Mouse (Mus musculus) left cerebral cortex, postnatal 36 days (tissue): Measurements from ENCODE around the gene Glyat. TPM values are rescaled to one million over a fixed set of nuclear protein-coding genes. Genes with fewer than 3 reads are reported as not detected.
"Not testable (repeated sequence)": the region's sequence is repeated elsewhere in the genome, so short reads cannot be mapped to it uniquely, and the experiment has no call there.

Source experiments
- DNase-seq, 2 experiments: peaks; one replicate each; pipeline ENCODE4 v3.0.0; 2021 to 2022; ENCODE audit warnings: low spot score in 2 of 2, mixed read lengths in 1 of 2
- intact Hi-C: fragments of 180-260 bp; cut with DNase I; formaldehyde crosslinking; loops from one replicate; pipeline ENCODE4 v1.15.1; 2025
- total RNA-seq, 2 experiments: library from RNA; stranded (reverse); gene quantifications; 2 replicates each; pipeline ENCODE4 v1.2.3; 2021

Glyat gene
- not detected for total RNA-seq

DNA sequence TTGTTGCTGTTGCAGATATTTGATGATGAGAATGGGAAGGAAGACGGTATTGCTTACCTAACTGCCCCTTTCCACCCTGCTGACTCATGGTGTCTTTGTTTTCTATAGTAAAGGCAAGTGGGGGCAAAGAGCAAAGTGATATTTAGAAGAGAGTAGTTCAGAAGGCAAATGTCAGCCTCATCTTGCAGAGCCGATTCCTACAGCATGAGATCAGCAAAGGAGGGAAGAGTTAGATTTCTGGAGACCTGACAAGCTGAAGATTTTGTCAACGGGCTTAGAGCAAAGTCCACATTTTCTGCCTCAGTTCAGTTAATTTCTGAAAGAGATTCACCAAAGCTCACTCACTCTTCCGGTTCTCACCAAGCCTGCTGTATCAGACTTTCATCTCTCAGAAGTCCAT is at the start of gene Glyat:
Glyat (plus strand) TSS at position 133 of the 400 bp plus-strand sequence.
- DNase-seq, result no peak
- intact Hi-C loops, result no loop called here

DNA sequence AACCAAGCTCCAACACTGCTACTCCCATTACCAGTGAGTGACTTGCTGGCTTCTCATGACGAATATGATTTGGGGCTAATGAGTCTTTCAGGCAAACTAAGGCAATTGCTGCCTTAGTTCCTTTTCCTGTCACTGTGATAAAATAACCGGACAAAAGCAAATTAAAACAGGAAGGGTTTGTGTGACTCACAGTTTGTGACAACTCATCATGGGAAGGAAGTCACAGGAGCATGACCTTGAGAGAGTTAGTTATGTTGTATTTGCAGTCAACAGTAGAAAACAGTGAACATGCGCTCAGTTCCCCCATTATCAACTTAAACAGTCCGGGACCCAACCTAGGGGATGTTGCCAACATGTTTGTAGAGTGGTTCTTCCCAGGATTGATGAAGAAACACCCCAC is 47.8 kb upstream of the Glyat start:
- intact Hi-C loops, result no loop called here
- no peak for DNase-seq

DNA sequence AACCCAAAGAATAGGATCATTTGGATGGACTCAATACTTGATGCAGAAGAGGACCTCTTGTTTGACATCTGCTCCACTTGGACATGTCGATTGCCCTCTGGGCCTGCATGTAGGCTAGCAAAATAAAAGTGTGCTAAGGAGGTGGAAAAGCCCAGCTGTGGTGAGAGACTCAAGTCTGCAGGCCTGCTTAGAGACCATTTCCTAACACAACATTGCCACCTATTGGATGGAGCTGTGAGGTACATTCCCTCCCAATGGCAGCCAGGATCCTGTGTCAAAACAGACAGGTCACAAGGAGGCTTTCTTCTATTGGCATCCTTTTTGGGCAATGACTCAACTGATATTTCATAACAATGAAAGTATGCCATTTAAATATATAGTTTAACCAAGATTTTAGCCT is 41.2 kb upstream of the Glyat start:
- DNase-seq, result peak; percentile 48 to 64
- intact Hi-C loops, result loop anchor here (1.0 to 10.0 kb wide), 5 partner anchors 74 to 587 kb away; no protein-coding TSS in a partner anchor

DNA sequence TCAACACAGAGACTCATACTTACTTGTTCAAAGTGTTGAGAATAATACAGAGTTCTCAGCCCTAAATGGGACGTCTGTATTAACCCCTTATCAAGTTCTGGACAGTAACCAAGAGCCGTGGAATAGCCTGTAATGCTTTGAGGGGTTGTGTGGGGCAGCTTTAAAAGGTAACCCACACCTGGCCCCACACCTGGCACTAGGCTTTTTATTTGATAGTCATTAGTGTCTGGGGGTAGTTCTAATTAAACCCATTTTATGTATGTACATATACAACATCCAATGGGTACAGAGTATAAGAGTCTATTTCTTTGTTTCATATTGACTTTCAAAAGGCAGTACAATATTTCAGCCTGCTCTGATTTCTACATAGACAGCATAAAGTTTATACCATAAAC is 38.0 kb upstream of the Glyat start:
- intact Hi-C loops, result loop anchor here (10.0 kb wide), 3 partner anchors 160 to 590 kb away; no protein-coding TSS in a partner anchor
- DNase-seq, result no peak

DNA sequence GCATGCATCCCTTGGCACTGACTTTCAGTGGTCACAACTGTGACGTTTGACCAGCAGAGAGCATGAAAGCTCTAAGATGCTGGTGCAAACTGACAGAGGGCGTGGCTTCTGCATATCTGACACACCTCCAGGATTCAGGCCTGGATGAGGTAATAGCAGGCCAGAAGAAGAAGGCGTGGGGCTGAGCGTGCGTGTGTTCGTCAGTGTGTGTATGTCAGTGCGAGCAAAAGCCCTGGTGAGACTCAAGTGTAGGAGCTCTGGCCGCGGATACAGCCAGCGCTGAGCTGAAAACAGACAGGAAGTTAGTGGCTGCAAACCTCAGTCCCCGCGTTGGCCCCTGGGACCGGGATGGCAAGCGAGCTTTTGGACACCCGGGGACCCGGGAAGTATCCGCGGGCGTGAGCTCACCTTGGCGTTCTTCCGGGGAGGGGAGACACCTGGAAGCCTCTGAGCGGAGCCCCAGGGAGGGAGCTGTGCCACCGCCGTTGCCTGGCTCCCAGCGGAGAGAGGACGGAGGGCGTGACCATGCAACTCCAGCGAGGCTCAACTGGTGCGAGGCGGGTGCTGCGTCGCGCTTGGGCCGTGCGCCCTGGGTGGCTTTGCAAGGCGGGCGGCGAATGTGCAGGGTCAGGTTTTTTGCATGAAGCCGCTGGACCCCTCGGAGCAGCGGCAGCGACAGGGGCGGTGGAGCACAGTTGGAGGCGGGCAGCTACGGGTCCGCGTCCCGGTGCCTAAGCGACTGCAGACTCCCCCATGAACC is 37.4 kb upstream of the Glyat start:
- peak; percentile 47 to 50 for DNase-seq
- intact Hi-C loops, result loop anchor here (2.0 to 10.0 kb wide), 4 partner anchors 161 to 591 kb away; no protein-coding TSS in a partner anchor

DNA sequence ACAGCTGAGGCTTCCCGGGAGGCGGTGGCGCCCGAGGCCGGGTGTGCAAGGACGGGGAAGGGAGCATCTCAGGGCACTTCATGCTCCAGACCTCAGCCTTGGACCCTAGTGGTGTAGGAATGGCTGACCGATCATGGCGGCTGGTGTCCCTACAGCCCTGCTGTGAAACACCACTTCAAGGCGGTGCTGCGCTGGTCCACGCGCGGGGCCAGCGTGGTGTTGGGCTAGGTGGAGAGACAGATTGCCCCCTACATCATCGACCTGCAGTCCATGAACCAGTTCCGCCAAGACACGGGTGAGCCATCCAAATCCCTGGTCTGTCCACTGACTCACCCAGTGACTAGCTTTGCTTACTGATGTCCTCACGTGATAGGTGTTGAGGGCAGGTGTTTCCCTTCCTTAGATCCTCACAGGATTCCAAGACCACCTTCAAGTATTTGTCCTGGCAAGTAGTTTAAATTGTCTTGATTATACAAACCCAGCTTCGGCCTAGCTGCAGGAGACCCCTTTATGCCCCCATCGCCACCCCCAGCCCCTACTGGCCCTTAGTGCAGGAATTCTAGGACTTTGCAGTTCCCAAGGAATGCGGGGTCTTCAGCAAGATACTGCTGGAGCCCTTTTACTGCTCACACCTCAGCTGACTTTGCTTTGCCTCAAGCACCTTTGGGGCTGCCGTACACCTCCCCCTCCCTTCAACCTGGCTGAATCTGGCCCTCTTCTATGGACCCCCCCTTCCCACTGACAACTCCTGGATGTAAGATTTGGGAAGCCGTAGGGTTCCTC is 36.6 kb upstream of the Glyat start:
- peak; percentile 37 to 49 for DNase-seq
- intact Hi-C loops, result loop anchor here (2.0 to 10.0 kb wide), 4 partner anchors 162 to 592 kb away; no protein-coding TSS in a partner anchor

DNA sequence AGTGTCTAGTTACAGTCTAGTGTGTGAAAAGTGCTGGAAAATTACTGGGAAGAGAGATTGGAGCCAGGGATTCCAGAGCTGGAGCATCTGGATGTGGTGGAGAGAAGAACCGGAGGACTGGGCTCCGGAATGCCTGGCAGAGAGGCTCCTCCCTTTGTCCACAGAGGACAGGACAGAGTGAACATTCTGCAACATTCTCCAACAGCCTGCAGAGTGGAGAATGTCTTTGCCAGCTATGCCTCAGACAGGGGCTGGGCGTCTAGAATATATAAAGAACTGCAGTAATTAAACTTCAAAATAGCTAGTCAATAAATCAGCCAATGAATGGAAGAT is 36.1 kb upstream of the Glyat start:
- peak in 1 of 2 experiments; percentile 18 for DNase-seq
- intact Hi-C loops, result loop anchor here (2.0 to 10.0 kb wide), 4 partner anchors 162 to 592 kb away; no protein-coding TSS in a partner anchor

DNA sequence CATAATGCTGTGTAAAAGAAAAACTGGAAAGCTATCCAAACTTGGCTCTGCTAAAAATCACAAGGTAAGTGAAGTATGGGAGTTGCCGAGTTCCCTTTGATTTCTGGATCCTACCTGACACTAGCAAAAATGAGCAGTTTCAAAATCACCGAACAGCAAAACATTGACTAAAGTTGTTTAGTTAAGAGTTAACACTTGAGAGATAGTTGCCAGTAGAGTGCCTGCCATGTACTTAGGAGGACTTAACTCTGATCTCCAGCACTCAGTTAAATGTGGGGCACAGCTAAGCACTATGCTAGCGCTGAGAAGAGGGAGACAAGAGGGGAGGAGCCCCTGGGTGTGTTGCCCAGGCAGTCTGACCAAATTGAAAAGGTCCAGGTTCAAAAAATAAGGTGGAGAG is 34.4 kb upstream of the Glyat start:
- intact Hi-C loops, result loop anchor here (10.0 kb wide), 3 partner anchors 164 to 594 kb away; no protein-coding TSS in a partner anchor
- no peak for DNase-seq

DNA sequence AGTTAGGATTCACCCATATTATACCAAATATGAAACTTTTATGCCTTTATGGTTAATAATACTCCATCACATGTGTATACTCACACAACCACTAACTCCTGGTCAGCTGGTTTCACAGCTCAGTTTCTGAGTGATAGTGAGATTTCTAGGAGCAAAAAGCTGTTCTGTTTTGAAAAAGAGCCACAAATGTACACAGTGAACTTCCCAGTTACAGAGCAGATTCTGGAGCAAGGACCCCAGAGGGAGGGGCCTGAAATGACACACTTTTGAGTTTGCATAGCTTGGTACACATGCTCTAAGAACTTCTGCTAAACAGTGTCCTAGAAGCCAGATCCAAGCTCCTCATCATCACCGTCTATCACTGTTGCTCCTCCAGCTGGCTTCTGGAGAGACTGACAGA is 33.4 kb upstream of the Glyat start, which contains the start of gene Gm4952:
Gm4952 (plus strand) TSS at position 301 of the 400 bp plus-strand sequence.
- intact Hi-C loops, result loop anchor here (10.0 kb wide), 3 partner anchors 165 to 595 kb away; no protein-coding TSS in a partner anchor
- no peak for DNase-seq

DNA sequence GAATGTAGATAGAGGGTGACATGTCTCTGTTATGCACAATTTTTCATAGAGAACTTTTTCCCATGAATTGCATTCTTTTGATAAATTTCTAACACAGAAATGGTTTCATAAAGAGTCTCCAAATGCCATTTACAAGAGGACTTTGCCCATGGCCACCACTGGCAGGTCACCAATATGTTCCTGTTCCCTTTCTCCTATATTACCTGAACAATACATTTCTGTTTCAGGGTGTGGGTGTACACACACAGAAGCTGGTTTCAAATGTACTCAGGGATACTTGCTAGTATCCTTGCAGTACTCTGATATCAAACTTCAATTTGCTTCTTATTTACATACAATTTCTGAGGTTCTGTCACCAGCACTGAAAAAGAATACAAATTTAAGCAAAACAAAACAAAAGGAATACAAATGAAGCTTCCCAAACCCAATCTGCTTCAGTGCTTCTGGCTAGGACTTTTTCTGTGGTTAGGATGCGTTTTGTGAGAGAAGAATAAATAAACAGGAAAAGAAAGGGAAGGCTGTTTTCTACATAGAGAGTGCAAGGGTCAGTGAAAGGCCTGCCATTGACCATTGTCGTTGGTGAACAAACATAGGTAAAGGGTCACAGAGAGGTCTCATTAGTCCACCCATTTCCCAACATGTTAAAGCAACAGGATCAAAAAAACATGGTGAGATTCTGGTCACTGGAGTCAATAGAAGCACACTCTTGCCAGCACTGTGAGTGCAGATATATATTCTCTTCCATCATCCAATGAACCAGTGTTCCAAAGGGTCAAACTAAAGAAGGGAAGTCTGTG is 32.2 kb upstream of the Glyat start:
- no peak for DNase-seq
- intact Hi-C loops, result no loop called here

DNA sequence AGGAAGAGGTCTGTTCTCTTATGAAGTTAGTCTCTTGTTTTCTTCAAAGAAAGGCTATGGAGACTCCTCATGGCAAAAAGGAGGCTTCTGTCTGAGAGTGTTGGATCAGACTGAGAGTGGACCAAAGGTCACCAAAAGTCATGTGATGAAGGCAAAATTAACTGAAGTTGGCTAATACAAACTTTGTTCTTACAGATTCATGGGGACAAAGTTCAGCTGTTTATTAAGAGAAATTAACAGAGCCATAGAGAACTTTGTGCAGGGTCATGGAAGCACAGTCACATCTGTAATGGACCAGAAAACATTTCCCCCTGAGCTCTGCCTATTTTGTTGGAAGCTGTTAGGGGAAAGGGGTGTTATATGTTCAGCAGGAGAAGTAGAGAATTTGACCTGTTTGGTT is 24.8 kb upstream of the Glyat start:
- no peak for DNase-seq
- intact Hi-C loops, result no loop called here

DNA sequence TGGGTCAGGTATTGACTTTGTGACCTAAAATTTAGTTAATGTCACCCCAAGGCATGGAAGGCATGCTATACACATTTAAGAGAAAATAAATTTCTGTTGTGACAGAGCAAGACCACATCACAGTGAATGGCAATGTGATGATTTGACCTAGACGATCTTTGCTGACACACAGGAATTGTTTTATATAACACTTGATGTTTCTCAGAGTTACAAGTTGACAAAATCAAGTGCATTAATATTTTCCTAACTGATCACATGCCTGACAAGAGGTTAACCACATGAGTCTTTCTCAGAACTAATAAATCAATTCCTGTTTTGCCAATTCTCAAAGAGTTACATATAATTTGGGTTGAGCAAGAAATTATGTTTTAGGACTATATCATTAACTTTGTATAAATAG is 19.5 kb upstream of the Glyat start:
- intact Hi-C loops, result no loop called here
- DNase-seq, result no peak

DNA sequence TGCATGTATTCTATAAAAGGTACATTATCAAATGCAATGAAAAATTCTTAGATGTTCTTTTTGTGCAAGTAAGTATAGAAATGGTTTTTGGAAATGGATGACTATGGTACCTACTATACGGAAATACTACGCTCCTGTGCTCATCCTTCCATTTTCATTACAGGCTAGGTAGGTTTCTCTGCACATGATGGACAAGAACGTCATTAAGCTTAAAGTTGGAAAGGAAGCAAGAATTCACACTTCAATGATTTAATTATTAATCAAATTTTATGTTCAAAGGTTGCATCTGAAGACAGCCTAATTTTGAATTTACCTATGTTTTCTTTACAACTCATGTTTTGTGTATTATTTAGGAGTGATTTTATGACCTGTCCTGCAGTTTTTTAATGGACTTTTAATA is 1.2 kb downstream of the Glyat start:
- DNase-seq, result no peak
- intact Hi-C loops, result no loop called here

DNA sequence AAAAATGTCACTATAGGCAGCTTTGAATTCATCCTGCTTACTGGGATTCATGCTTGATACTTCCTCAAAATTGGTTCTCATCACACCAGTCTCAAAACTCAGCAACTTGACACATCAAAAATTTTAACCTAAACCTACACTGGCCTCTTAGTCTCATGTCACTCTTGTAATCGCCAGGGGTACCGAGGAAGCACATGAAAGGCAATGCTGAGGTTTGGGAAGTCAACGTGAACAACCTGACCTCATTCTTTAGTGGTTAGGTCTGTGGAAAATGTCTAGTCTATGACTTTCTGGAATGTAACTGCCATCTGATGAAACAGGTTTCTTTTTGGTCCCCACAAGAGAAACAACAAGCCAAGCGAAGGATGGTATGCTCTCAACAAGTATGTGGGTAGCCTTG is 1.9 kb downstream of the Glyat start:
- DNase-seq, result no peak
- intact Hi-C loops, result no loop called here

DNA sequence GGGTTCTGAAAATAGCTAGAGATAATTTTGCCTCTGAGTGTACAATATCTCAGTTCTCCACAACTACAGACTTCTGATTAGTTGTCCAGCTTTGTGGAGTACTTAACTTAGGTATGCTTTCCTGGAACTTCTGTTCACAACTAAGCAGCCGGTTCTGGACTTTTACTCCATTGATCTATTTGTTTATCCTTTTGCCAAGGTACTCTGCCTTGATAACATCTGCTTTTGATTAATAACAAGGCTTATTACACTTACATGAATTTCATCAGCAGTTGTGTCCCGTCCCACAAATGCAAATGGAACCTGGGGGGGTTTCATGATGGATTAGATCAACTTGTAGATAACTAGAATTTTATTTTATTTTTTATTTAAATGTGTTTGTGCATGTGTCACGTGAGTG is 3.8 kb downstream of the Glyat start:
- no peak for DNase-seq
- intact Hi-C loops, result no loop called here

DNA sequence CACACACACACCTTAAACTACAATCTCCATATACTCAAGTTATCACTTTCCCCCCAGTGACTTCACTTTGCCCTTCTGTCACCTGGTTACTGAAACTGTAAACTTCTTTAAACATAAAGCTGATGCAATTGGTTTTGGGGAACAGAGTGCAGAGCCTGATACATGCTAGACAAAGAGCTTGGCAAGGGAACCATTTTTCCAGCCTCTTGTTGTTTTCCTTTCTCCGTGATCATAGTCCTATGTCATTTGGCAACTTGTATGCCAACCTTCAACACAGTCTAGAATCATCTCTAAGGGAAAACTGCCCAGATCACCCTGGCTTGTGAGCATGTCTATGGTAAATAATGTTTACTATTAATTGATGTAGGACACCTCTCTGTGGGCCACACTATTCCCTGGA is 4.9 kb downstream of the Glyat start:
- intact Hi-C loops, result no loop called here
- no peak for DNase-seq

DNA sequence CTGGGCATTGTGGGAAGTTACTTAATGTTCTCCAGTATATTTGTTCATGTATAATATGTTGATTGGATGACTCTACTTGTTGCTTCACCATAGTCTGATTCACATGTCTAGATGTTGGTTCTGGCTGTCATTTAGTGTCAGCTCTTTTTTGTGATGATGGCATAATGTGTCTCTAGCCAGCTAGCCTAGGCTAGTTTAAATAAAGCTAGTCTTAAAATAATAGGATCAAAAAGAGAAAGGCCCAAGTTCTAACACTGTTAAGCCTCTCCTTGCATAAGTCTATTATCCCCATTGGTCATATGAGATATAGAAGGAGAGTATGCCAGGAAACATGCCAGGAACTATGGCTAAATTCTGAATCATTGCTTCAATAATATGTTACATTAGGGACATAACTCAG is 16.4 kb downstream of the Glyat start:
- intact Hi-C loops, result no loop called here
- DNase-seq, result no peak

DNA sequence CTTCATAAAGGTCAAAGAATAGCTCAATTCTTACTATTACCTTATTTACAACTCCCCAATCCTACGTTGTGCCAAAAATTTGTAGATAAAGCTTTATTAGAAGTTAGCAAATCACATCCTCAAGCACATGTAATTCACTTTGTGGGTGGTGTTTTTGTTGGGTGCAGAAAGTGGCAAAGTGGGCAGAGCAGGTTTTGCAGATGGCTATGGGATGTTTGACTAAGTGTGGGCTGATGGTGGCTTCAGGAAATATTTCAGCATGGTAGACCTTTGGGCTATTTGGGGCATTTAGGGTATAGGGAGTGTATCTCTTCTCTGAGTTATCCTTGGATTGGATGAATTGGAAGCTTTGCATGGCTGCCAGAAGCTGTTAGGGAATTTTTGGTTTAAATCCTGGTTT is 33.0 kb downstream of the Glyat start:
- no peak for DNase-seq
- intact Hi-C loops, result no loop called here

DNA sequence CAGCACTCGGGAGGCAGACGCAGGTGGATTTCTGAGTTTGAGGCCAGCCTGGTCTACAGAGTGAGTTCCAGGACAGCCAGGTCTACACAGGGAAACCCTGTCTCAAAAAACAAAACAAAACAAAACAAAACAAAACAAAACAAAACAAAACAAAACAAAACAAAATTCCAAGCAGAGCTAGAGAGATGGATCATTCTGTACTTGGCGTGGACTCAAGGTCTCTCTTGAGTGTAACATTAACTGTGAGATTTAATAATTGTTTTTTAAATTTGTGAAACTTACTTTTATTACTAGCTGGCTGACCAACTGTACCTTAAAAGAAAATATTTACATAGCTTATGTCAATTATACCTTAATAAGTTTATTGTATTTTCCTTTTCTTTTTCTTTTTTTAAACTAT is 35.5 kb downstream of the Glyat start:
- intact Hi-C loops, DNase-seq: not testable (repeated sequence)

DNA sequence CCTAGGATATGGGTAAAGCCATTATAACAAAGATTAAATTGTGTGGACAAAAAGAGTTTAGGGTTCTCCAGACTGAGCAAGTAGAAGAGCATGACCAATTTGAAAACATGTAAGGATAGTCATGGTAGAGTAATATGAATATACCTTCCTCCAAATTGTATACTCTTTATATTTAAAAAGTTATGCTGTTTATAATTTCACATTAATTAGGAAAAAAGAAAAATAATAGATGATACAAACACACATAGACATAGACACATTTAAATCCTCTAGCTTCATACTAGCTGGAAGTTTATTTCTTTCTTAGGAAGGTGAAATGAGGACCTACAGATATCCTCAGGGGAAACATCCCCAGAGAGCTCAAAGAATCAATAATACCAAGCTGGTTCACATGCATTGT is 37.0 kb downstream of the Glyat start, which contains the start of gene Olfr1442:
Olfr1442 (plus strand) TSS at position 301 of the 400 bp plus-strand sequence.
- intact Hi-C loops, result no loop called here
- DNase-seq, result no peak
